Mouse (Mus musculus): ENCODE measurements around the gene Retsat.

Gene Retsat

GRCm38 (mm10) chr6:72623661-72624402 is 25.6 kb downstream of the Retsat start:
- DNase-seq (ENCODE audit: low read depth): peak; percentile 41

- DNase-seq (ENCODE audit: low read depth): no peak
Measured at GRCm38 (mm10) chr6:72626391-72626790, 28.1 kb downstream of the Retsat start.

GRCm38 (mm10) chr6:72627276-72627675 is 29.0 kb downstream of the Retsat start:
- no peak for DNase-seq (ENCODE audit: low read depth)

- no peak for DNase-seq (ENCODE audit: low read depth)
Measured at GRCm38 (mm10) chr6:72630370-72630769, 32.1 kb downstream of the Retsat start.

GRCm38 (mm10) chr6:72630961-72631360 is 32.7 kb downstream of the Retsat start:
- no peak for DNase-seq (ENCODE audit: low read depth)

- DNase-seq (ENCODE audit: low read depth): no peak
Measured at GRCm38 (mm10) chr6:72631700-72632099, 33.4 kb downstream of the Retsat start.

GRCm38 (mm10) chr6:72634311-72634710 is 36.0 kb downstream of the Retsat start:
- no peak for DNase-seq (ENCODE audit: low read depth)

- DNase-seq (ENCODE audit: low read depth): peak; percentile 88
Measured at GRCm38 (mm10) chr6:72635760-72636431, 37.6 kb downstream of the Retsat start.

- DNase-seq (ENCODE audit: low read depth): peak; percentile 35
Measured at GRCm38 (mm10) chr6:72636940-72637339, 38.7 kb downstream of the Retsat start.

GRCm38 (mm10) chr6:72641218-72641954 is 43.1 kb downstream of the Retsat start:
- DNase-seq (ENCODE audit: low read depth): no peak

- peak; percentile 84 for DNase-seq (ENCODE audit: low read depth)
Measured at GRCm38 (mm10) chr6:72644576-72644975, 46.3 kb downstream of the Retsat start.

- no peak for DNase-seq (ENCODE audit: low read depth)
Measured at GRCm38 (mm10) chr6:72645364-72645763, 47.1 kb downstream of the Retsat start.

- DNase-seq (ENCODE audit: low read depth): peak; percentile 86
Measured at GRCm38 (mm10) chr6:72647383-72647820, 49.1 kb downstream of the Retsat start.

- no peak for DNase-seq (ENCODE audit: low read depth)
Measured at GRCm38 (mm10) chr6:72648002-72648595, 49.8 kb downstream of the Retsat start.

GRCm38 (mm10) chr6:72650338-72650851 is 52.1 kb downstream of the Retsat start:
- DNase-seq (ENCODE audit: low read depth): peak; percentile 62

- peak; percentile 90 for DNase-seq (ENCODE audit: low read depth)
Measured at GRCm38 (mm10) chr6:72653419-72653818, 55.1 kb downstream of the Retsat start.

GRCm38 (mm10) chr6:72654355-72654754 is 56.1 kb downstream of the Retsat start:
- DNase-seq (ENCODE audit: low read depth): no peak

GRCm38 (mm10) chr6:72655309-72656052 is 57.2 kb downstream of the Retsat start:
- DNase-seq (ENCODE audit: low read depth): peak; percentile 96

GRCm38 (mm10) chr6:72656053-72656442 is 57.8 kb downstream of the Retsat start:
- DNase-seq (ENCODE audit: low read depth): no peak

- peak; percentile 75 for DNase-seq (ENCODE audit: low read depth)
Measured at GRCm38 (mm10) chr6:72658006-72658405, 59.7 kb downstream of the Retsat start.
